ENCODE assay signal across 21 mouse cellular contexts in the genomic region with DNA sequence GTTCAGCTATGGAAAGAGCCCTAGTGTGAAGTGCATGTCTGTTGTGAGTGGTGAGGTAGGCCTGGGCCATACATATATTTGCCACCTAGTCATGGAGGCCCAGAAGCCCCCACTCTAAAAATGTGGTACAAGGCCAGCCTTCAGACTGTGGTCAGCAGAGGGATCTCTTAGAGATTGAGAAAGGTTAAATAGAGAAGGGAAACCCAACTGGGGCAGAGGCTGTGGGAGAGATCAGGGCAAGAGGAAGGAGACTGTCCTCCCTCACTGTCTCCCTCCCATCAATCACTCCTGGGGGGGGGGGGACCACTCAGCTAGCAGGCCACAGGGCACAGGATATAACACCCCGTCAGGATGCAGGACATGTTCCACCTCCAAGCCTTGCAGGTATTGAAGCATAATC.
DNase-seq lines count a peak whose midpoint lies in the region; ATAC-seq and TF ChIP-seq lines count a peak whose summit lies in the region.
"Had no signal": no experiment of that assay in that cellular context is flagged by ENCODE, and none has a peak within 500 bp of the region (broad histone marks: within the 10 kb centered on the region; RNA-seq: fewer than 3 reads in every experiment).

No protein-coding gene starts in this region.

- ATAC-seq in heart, embryonic 12.5 days (ENCODE audit: insufficient number of reproducible peaks, low FRiP score), result no peak
- no peak for ATAC-seq in liver, embryonic 13.5 days (ENCODE audit: low read depth)
- peak; percentile 41 for ATAC-seq in megakaryocyte progenitor cell, adult 5-6 weeks (replicated peaks; ENCODE audit: poor library complexity)
- ATAC-seq in activated CD4-positive, CD25-positive, alpha-beta regulatory T cell, adult 4 months, result no peak
- ATAC-seq: forebrain, embryonic 15.5 days; Patski had no signal

- H3K9me3 ChIP-seq in heart, embryonic 10.5 days, result no peaks in the 10 kb centered on the region
- no peaks in the 10 kb centered on the region for H3K9me3 ChIP-seq in heart, embryonic 12.5 days (replicated peaks)
- H3K9me3 ChIP-seq in liver, embryonic 13.5 days (replicated peaks), result no peaks in the 10 kb centered on the region
- H3K9me3 ChIP-seq: forebrain, embryonic 15.5 days; limb, embryonic 13.5 days; midbrain, embryonic 12.5 days had no signal

- no peak for TF ChIP-seq POLR2A in cortical plate, adult 2 months (IDR thresholded peaks at IDR 0.05; ENCODE audit: extremely low read depth, insufficient read depth, low read length)

- WGBS in heart, embryonic 10.5 days, result 68% methylated on average over 1 of the region's 1 CpGs
- WGBS in heart, embryonic 12.5 days, result 69% methylated on average over 1 of the region's 1 CpGs
- WGBS in liver, embryonic 13.5 days (ENCODE audit: insufficient replicate concordance), result 58% methylated on average over 1 of the region's 1 CpGs

- no peak for TF ChIP-seq CTCF in cortical plate, adult 2 months (IDR thresholded peaks at IDR 0.05; ENCODE audit: extremely low read depth, insufficient read depth, low read length)

- peaks cover 12% of the 10 kb centered on the region for H3K27me3 ChIP-seq in heart, embryonic 10.5 days (ENCODE audit: insufficient read depth, poor library complexity, severe bottlenecking)
- H3K27me3 ChIP-seq in heart, embryonic 12.5 days (replicated peaks), result no peaks in the 10 kb centered on the region
- peaks cover 33% of the 10 kb centered on the region for H3K27me3 ChIP-seq in liver, embryonic 13.5 days
- H3K27me3 ChIP-seq: forebrain, embryonic 15.5 days; limb, embryonic 13.5 days; Patski had no signal

- H3K4me3 ChIP-seq in heart, embryonic 10.5 days, result no peak overlapping the region
- no peak overlapping the region for H3K4me3 ChIP-seq in heart, embryonic 12.5 days
- H3K4me3 ChIP-seq in liver, embryonic 13.5 days (replicated peaks), result no peak overlapping the region
- H3K4me3 ChIP-seq in cortical plate, adult 2 months (ENCODE audit: insufficient read depth, low read length), result no peak overlapping the region
- H3K4me3 ChIP-seq: forebrain, embryonic 15.5 days; limb, embryonic 13.5 days; midbrain, embryonic 12.5 days; myocyte had no signal

- no peak overlapping the region for H3K9ac ChIP-seq in heart, embryonic 12.5 days
- no peak overlapping the region for H3K9ac ChIP-seq in liver, embryonic 13.5 days
- H3K9ac ChIP-seq: forebrain, embryonic 15.5 days; limb, embryonic 13.5 days; midbrain, embryonic 12.5 days had no signal

- no peak overlapping the region for H3K4me2 ChIP-seq in heart, embryonic 12.5 days
- no peak overlapping the region for H3K4me2 ChIP-seq in liver, embryonic 13.5 days
- H3K4me2 ChIP-seq: forebrain, embryonic 15.5 days; heart, embryonic 11.5 days; limb, embryonic 13.5 days; midbrain, embryonic 12.5 days had no signal

- H3K36me3 ChIP-seq in heart, embryonic 10.5 days, result no peaks in the 10 kb centered on the region
- H3K36me3 ChIP-seq in heart, embryonic 12.5 days, result no peaks in the 10 kb centered on the region
- no peaks in the 10 kb centered on the region for H3K36me3 ChIP-seq in liver, embryonic 13.5 days
- H3K36me3 ChIP-seq: forebrain, embryonic 15.5 days; limb, embryonic 13.5 days; midbrain, embryonic 12.5 days had no signal

- no peak for DNase-seq in heart, embryonic 10.5 days (ENCODE audit: low spot score)
- DNase-seq in liver, embryonic 13.5 days, result no peak
- DNase-seq in liver, result no peak
- DNase-seq in urinary bladder, adult 18-20 months (ENCODE audit: low spot score in 2 of 2), result no peak
- DNase-seq: B cell, adult 2 months; cerebellum, adult 11-12 months; heart, postnatal 4 days; kidney, postnatal 10 days; layer of hippocampus, postnatal 36 days; right cerebral cortex, adult 18-20 months; thymus, adult 18-20 months had no signal

- peaks cover 55% of the 10 kb centered on the region for H3K4me1 ChIP-seq in heart, embryonic 10.5 days
- peaks cover 45% of the 10 kb centered on the region for H3K4me1 ChIP-seq in heart, embryonic 12.5 days (replicated peaks)
- peaks cover 11% of the 10 kb centered on the region for H3K4me1 ChIP-seq in liver, embryonic 13.5 days (replicated peaks)
- 0 out of 2 replicates have a peak, but pooled peaks cover 1% of the 10 kb centered on the region for H3K4me1 ChIP-seq in cortical plate, adult 2 months (ENCODE audit: control insufficient read depth, insufficient read depth, low read length)

- H3K27ac ChIP-seq in heart, embryonic 10.5 days, result peak overlapping the region; percentile 65; the same call in 1 of the 2 replicates
- H3K27ac ChIP-seq in heart, embryonic 12.5 days (ENCODE audit: poor library complexity, severe bottlenecking), result no peak overlapping the region
- peak overlapping the region; percentile 2; the same call in 1 of the 2 replicates for H3K27ac ChIP-seq in liver, embryonic 13.5 days
- H3K27ac ChIP-seq in cortical plate, adult 2 months (ENCODE audit: insufficient read depth, low read length), result 0 out of 2 replicates have a peak overlapping the region, but pooled peaks have one; percentile 0
- H3K27ac ChIP-seq: forebrain, embryonic 15.5 days; limb, embryonic 13.5 days; midbrain, embryonic 12.5 days had no signal
